Mouse (Mus musculus): ENCODE measurements around the gene Tctn1.

Tctn1 gene

DNA sequence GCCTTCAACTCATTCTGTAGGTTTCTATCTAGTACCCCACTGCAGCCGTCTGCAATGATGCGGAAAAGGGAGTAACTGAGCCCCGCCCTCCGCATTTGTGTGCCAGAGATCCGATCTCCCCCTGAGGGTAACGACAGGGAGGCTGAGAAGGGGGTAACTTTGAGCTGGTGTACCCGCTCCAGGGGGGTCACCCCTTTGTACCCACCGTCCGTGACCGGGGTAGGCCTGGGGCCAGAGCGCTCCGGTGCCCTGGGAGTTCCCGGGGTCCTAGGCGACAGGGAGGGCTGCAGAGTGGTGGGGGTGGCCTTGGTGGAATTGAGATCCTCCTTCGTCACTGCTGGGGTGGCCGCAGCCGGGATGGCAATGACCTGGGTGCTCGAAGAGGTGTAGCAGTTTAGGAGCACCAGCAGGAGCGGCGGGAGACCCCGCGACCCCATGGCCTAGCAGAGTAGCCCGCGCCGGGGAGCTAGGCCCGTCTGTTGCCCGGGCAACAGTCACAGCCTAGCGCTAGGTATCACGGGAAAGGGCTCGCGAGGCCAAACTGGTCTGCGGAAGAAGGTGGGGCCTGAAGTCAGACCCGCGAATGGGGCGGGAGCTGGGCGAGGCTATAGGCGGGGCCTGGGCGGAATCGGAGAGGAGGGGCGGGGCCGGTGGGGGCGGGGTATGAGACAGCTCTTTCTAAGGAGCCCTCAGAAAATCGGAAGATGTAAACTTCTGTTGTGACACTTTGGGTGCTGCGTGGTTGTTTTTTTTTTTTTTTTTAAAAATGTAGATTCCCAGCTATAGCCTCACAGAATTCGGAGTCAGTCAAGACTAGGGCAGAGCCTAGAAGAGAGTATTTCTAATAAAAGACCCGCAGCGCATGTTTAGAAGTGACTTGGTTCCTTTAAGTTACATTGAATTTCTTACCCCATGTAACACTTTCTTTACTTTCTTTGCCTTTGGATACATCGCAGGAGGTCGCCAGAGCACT, at the start of gene Tctn1:
Tctn1 (minus strand) TSS at position 528 of the 973 bp plus-strand sequence.
- peak; percentile 91 to 94 for DNase-seq

DNA sequence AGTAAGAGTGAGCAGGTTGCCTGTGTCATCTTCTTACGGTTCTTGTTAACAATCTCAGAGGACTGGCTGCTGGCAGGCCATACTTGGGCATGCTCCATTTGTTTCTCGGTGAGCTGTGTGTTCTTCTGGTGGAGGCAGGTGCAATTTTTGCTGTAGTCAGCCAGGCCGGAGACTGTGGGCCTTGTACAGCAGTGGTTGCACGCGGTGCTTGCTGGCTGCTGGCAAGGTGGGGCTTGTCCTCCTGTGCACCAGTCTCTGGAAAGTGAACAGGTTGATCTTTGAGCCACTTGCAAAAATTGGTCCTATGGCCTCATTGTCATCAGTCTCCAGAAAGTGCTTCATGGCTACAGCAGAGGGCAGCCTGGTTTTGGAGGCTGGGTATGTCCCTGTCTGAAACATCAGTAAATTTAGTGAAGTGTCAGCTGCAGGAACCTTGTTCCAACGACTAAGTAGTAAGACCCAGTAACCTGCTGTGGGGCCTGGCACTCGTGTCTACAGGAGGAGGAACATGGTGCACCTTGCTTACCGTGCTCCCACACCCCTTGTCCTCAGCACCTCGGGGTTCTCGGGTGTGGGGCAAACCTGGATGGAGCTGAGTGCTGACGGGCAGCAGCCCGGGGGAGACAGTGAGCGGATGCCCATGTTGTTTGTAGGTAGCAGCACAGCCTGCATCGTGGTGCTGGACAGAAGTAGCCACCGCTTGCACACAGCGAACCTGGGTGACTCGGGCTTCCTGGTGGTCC, 48.9 kb upstream of the Tctn1 start:
- DNase-seq, result no peak

GRCm38 (mm10) chr5:122312346-122312745, 48.1 kb upstream of the Tctn1 start:
- DNase-seq, result no peak

DNA sequence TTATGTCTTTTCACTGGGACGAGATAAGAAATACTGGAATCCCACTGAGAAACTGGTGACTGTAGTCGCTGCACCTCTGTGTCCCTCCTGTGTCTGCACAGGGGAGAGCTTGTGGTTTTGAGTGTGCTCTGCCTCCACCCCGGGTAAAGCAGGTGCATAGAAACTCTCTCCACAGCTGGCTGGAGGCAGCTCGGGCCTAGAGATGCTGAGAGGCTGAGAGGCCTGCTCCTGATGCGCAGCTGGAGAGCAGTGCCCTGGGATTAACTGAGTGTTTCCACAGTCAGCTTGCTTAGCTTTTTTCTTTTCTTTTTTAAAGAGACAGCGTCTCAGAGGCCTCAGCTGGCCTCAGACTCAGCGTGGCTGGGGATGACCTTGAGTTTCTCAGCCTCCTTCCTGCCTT, 47.4 kb upstream of the Tctn1 start:
- DNase-seq, result no peak

- DNase-seq, result no peak
Measured at GRCm38 (mm10) chr5:122310699-122311098, 46.4 kb upstream of the Tctn1 start.

- no peak for DNase-seq
Measured at GRCm38 (mm10) chr5:122306536-122306935, 42.3 kb upstream of the Tctn1 start.

DNA sequence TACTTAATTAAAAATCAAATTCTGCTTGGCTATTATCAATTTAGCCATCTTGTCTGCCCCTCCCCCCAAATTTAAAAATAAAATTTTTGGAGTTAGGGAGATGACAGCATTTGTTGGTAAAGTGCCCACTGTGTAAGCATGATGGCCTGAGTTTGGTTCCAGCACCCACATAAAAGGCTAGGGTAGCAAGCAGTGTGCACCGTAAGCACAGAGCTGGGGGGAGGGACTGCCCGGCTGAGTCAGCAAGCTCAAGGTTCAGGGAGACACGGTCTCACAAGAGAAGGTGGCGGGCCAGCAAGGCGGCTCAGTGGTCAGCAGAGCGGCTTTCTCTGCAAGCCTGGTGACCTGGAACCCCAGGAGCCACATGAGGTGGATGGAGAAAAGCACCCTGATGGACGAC, 41.2 kb upstream of the Tctn1 start:
- DNase-seq, result no peak

GRCm38 (mm10) chr5:122304541-122304940, 40.3 kb upstream of the Tctn1 start:
- no peak for DNase-seq

DNA sequence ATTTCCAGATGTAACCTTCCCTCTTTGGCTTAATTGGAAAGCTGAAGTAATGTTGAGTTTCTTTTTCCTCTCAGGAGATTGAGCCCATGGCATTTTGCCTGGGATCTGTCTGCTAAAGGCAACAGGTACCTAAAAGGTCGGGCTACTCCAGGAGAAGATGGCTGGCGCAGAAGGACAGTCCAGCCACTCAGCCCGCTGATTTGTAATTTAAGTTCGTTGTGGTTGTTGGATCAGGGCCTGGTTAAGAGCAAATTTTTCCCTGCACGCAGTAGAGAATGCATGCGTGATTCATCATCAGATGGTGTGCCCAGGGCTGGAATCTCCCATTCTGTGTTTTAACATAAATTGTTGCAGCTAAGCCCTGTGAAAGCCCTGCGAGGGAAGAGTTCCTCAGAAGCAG, 39.7 kb upstream of the Tctn1 start:
- no peak for DNase-seq

GRCm38 (mm10) chr5:122302810-122303745, 38.8 kb upstream of the Tctn1 start:
- DNase-seq, result no peak

GRCm38 (mm10) chr5:122300071-122300518, 35.8 kb upstream of the Tctn1 start:
- DNase-seq, result peak in 1 of 2 experiments; percentile 51

GRCm38 (mm10) chr5:122295113-122295935, 31.1 kb upstream of the Tctn1 start:
- DNase-seq, result no peak

DNA sequence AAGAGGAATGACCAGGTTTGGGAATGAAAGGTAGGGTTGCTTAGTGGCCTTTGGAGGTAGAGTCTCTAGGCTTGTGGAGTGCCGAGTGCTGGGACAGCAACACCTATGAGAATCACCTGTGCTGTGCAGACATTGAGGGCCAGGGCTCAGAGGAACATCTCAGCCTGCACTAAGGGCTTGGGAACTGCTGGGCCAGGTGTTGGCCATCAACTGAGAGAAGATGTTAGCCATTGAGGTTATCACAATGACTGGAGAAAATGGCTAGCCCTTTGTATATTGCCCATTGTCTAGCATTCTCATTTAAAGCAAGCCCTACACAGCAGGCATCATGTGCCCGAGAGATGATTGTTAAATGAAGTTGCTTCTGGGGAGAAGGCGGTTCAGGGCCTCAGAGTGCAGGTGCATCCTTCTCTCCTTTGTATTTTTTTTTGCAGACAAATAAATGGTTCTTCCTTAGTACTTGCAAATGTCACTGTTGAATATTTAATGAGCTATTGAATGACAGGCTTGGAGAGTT, 30.0 kb upstream of the Tctn1 start:
- no peak for DNase-seq

GRCm38 (mm10) chr5:122293131-122293530, 28.9 kb upstream of the Tctn1 start:
- no peak for DNase-seq

DNA sequence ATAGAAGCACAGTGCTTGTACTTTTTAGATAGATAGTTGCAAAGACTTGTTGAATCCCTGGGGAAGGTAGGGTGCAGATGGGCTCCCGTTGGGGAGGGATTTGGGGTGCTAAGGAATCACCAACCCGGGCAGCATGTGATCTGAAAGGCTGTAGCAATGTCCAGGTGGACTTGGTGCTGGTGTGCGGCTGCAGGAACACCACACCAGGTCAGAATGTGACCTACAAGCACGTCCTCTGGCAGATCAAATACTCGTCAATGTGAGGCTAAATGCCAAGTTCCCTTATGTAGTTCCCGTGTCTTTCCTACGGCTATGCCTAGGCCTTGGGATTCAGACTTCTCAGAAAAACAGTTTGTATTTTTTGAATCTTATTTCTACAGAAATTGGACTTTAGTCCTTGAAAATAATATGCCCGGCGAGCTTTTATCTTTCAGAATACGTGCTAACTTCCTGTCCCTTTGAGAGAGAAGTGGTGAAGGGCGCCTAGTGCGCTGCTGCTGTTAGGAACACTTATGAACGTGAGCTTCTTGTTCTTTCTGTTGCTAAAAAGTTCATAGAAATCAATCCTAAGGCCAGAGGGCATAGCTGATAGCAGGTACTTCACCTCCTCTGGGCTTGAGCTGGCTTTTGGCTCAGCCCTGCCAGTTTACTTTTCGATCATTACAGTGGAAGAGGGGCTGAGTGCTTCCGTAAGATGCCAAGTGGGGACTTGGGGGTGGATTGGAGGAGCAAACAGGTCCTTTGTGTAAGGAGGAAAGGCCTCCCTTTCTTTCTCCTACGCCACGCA, 27.5 kb upstream of the Tctn1 start:
- no peak for DNase-seq

GRCm38 (mm10) chr5:122291149-122291548, 26.9 kb upstream of the Tctn1 start:
- no peak for DNase-seq

- no peak for DNase-seq
Measured at GRCm38 (mm10) chr5:122288147-122288811, 24.0 kb upstream of the Tctn1 start.

GRCm38 (mm10) chr5:122287026-122287425, 22.8 kb upstream of the Tctn1 start:
- no peak for DNase-seq

DNA sequence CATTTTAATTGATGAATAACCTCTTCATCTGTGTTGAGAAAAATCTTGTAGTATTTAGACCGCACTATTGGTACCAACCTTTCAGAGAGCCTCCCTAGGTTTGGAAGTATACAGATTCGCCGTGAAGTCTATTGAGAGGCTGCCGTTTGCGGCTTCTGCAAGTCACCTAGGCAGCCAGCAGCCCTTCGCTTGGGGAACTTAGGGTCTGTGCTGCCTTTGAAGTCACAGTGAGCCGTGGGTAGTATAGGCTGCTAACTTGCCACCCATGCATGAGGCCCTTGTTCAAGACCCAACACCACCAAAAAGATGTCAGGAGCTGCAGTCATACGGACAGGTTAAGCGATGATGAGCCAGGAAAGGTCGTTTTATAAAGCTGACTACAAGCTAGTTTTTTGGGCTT, 21.9 kb upstream of the Tctn1 start:
- no peak for DNase-seq

- DNase-seq, result no peak
Measured at GRCm38 (mm10) chr5:122285767-122286150, 21.5 kb upstream of the Tctn1 start.

Data from cerebellum, postnatal 14 days (tissue).